Mouse (Mus musculus) kidney, postnatal 36 days (tissue): ENCODE results near the gene Dlx5.
A peak's percentile ranks its signal among the peaks of the same experiment; 100 is the strongest.

Experiments used
- DNase-seq, 2 experiments: peaks; one replicate each; pipeline ENCODE4 v3.0.0; 2021 to 2022; ENCODE audit warnings: mixed read lengths in 2 of 2

Gene Dlx5

DNA sequence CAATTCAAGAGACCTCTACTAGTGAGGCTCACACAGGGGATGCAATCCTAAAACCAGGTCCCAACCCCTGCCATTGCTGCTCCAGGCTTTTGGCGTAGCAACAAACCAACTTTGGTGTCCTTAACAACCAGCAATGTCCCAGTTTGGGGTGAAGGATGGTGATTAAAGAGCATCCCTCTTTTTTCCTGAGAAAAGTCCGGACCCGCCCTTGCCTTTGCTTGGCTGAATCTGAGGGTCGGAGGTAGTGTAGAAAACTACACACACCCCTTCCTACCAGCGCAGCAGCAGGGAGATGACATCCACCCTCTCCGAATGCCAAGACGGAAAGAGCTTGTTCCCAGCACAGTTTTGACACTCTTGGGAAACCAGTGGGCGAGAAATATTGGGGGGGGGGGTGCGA is 6.2 kb downstream of the Dlx5 start:
- no peak for DNase-seq

DNA sequence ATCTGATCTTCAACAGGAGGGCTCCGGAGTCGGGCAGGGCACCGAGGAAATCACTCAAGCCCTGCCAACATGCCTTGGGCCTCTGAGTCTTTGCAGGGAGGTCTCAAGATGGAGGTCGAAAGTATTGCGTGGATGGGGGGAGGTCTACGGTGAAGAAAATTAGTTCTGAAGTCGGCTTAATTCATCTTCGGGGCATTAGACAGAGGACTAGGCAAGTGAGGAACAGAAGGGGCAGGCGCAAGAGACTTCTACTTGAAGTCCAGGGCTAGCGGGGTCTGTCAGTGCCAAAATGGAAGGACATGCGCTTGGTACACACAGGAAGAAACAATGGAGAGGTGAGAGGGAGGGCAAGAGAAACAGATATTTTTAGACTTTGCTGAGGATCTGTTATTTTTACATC is 6.7 kb downstream of the Dlx5 start:
- no peak for DNase-seq

DNA sequence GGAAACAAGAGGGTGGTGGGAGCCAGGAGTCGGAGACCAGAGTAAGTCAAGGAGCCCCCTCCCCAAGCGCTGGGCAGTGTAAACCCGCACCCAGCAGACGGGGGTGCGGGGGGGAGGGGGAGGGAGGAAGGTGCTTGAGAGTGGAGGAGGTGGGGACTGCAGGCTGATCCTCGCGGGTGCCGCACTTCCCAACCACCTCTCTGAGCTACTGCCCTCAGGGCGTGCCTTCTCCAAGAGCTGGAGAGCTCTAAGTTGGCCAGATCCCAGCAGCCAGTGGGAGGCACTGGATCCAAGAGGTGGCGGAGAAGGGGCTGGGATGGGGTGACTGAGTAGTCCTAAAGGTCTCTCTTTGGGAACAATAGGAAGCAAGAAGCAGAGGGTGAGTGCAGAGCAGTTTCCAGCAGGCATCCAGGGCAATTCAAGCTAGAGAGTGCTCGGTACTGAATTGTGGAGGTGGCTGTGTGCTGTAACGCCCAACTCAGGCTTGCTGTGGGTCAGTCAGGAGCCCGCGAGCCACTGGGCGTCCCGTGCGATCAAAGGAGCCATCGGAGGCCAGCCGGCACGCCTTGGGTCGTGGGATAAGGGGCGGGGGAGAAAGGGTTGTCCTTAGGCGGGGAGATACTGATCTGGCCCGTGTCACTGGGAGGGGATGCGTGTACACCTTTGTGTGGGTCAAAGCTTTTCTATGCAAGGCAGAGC is 7.7 kb downstream of the Dlx5 start:
- no peak for DNase-seq

DNA sequence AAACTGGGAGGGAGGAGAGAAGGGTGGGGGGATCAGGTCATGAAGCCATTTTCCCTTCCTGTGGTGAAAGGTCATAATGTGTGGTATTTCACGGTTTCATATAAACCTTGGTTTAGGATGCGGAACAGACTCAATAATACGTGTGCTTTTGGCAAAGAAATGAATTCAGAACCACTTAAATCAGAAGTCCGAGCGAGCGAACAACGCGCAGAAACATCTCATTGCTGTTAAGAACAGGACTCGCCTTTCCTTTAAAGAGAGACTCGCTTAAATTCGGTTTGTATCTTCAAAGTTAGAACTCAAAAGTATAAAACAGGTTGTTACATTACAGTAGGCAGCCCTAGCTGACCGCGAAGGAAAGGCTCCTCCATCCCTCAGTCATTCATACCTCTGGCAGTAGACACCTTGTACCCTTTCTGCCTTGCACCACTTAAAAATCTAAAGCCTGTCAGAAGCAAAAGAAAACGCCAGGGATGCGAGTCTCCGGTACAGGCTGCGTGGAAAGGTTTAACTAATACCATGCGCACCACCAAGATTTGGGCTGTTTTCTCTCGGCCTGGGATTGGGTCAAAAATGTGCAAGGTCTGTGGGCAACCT is 8.3 kb downstream of the Dlx5 start:
- no peak for DNase-seq

DNA sequence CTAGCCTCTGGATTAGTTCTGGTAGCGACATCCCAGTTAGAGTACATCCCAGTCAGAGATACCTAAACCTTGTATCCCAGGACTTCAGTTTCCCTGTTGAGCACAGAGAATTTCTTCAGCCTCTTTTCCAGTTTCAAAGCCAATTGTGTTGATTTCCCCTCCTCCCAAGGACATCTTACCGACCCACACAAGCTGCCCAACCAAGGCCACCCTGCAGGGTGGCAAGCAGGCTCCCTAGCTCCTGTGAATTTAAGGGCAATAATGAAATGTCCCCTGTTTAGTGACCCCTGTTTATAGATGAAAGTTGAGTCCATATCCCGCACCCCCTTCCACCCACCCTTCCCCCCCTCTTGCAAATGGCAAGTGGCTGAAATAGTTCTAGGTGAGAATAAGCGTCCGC is 9.0 kb downstream of the Dlx5 start:
- DNase-seq: no peak

DNA sequence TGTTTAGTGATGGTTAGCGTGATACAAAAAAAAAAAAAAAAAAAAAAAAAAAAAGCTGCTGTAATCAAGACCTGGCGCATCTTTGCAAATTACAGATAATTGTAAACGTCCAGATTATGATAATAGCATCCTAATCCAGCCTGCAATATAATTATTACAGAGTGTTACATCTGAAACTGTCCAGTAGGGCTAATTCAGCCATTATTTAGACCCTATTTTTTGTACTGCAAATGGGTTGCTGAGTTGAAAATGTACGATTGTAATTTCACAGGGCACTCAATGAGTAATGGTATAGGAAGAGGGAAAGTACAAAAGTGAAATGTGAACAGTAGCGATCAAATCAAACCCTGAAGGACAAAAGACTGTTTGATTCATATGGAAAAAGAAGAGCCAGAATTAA is 10.2 kb downstream of the Dlx5 start:
- DNase-seq: no peak

DNA sequence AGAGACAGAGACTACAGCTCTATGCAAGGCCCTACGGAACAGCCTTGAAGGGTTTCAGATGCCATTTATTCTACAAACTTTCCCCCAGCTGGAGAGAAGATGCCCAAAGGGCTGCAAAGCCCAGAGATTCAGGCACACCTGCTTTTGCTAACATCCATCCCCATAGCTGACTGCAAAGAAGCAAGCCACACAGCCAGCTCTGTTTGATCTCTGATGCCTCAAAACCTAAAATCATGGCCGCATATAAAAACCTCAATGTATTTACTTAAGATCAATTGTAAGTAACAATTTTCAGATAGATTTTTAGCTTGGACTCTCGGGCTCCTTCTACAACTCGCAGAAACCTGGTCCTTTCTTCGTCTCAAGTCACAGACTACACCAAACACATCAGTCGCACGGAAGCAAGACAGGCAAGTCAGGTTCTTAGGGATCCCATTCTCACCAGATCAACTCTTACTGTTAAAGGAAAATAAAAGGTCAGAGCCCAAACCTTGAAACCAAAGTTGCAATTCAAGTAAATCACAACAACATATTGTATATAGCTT is 10.9 kb downstream of the Dlx5 start:
- no peak for DNase-seq

DNA sequence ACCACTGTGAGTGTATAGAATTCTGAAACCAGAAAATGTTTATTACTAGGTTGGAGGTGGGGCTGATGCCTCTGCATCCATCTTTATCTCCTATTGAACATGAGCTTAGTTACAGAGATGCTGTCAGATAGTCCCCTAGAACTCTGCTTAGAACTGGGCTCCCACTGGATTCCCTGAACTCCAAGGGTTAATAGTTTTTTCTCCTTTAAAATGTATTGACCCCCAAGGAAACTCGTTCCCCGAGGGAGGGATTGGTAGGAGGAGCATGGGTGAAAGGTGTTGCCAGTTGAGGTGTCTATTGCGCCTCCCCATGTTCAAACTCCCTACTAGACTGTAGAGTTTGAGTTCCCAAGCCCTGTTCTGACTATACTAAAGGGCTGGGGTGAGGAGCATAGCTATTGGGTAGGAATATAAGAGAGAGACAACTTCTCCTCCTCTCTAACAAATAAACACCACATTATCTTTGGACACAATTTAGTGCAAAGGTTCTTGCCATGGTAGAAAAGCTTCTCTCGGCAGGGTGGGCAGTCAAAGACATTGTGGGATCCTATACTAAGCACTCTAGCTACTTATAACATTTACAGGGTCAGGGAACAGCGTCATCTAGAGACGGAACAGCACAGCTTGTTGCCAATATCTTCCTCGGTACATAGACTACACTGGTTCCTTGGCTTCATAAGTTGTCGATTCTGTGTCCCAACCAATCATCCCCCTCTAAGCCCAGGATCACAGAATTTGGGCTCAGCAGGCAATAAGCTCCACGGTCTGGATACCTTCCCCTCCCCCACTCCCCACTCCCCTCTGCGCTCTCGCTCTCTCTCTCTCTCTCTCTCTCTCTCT is 11.7 kb downstream of the Dlx5 start:
- no peak for DNase-seq

DNA sequence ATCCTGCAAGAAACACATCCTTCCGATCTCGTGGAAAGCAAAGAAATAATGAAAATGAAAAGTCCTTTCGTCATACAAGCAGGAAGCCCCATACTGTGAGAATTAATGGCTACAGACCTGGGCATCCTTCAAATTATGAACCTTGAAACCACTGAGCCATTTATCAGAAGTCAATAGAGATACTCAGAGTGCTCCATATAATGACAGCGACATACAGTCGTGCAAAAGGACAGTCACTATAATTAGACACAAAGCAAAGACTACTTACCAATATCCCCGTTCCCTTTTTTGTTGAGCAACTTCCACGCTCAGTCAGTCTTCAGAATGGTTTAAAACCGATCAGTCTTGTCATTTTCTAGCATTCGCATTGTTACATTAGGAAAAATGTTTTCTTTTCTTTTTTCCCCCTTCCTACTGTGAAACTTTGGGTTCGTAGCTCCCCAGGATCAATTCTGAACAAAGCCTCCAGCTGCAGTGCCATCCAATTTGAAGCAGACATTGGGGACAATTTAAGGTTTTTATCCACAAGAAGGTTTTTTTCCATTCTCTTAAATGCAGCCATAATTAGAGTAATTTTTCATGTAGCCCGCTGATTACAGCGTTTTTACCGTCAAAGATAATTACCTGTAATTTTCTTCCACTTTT is 12.7 kb downstream of the Dlx5 start:
- no peak for DNase-seq

DNA sequence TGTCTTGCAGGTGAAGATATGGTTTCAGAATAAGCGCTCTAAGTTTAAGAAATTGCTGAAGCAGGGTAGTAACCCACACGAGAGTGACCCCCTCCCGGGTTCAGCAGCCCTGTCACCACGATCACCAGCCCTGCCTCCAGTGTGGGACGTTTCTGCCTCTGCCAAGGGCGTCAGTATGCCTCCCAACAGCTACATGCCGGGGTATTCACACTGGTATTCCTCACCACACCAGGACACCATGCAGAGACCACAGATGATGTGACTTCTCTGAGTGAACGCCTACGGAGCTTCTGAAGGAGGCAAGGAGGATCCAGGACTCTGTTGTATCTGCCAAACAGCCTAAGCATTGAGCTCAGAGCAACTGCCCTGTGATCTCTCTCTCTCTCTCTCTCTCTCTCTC is 14.9 kb downstream of the Dlx5 start:
- DNase-seq: no peak

DNA sequence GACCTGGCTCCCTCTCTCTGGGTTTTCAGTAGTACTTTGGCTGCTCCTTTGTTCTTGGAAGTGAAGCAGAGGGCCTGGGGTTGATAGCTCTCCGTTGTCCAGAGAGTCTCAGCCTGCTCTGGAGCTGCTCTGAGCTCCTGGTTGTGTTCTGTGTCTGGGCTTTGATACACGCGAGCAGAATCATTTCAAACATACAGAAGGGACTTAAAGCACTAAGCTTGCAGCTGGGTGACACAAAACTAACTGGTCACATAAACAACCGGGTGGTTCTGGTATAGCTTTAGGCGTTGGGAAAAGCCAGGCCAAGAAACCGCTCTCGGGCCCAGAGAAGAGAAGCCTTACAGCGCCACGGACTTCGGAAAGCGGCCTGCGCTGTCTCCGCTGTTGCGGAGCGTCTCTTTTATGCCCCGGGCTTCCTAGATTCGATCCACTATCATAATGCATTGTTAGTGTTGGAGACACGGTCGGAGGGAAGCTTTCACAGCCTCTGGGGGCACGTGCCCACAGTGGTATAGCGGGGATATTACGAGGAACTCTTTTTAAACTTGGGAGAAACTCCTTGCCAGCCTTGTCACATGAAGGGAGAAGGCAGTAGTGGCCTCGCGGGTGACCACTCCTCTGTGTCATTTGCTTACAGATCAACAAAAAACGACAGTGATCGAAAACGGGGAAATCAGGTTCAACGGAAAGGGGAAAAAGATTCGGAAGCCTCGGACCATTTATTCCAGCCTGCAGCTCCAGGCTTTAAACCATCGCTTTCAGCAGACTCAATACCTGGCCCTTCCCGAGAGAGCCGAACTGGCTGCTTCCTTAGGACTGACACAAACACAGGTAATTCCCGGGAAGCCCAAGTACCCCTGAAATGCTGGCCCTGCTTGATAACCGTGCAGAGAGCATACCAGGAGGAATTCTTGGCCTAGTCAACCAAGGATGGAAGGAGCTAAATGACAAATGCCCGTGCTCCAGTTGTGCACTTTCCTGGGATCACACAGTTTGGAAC is 17.1 kb downstream of the Dlx5 start:
- no peak for DNase-seq

DNA sequence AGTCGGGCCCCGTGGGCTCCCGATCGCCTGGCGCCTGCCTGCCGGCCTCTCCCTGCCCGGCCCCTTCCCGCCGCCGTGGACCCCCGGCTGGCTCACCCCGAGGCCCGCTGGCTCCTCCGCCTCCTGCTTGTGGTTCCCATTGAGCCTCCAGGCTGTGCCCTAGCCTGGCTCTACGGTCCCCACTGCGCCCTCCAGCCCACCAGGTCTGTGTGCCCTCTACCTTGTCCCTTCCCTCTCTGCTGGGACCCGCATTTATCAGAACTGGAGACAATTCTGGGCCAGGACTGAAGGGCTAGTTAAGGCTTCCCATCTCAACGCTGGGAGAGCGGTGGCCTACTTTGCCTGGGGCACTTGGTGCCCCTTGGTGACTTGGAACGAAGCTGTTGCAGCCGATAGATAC is 17.9 kb downstream of the Dlx5 start:
- no peak for DNase-seq

DNA sequence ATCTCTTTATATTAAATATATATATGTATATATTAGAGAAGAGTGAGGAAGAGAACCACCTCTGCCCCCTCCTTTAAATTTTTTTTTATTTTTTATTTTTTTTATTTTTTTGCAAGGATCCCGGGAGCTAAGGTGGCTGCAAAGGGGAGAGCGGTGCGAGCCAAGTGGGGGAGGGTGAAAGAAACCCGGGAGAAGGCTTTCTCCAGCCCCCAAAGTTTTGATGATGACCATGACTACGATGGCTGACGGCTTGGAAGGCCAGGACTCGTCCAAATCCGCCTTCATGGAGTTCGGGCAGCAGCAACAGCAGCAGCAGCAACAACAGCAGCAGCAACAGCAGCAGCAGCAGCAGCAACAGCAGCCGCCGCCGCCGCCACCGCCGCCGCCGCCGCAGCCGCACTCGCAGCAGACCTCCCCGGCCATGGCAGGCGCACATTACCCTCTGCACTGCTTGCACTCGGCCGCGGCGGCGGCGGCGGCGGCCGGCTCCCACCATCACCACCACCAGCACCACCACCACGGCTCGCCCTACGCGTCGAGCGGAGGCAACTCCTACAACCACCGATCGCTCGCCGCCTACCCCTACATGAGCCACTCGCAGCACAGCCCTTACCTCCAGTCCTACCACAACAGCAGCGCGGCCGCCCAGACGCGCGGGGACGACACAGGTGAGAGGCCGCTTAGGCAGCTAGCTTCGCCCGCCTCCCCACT is 18.6 kb downstream of the Dlx5 start, which contains the start of gene Dlx6:
Gene Dlx6 (plus strand): TSS at position 175 of the 711 bp plus-strand sequence.
- DNase-seq: peak in 1 of 2 experiments; percentile 56

DNA sequence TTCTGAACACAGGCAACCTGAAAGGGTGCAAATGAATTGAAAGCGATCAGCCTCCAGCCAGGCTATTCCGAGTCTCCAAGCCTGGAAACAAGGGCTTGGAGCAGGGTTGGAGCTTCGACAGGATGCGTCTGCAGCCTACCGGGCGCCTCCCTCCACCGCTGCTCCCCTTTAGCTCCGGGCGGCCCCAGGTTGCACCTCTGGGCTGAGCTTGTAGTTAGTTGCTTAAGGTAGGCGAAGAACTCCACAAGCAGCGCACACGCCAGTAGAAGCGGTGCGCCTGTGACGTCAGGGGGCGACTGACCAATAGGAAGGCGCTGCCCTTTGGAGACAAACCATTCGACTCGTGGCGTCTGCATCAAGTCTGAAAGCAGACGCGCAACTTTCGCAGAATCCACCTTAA is 19.3 kb downstream of the Dlx5 start:
- peak in 1 of 2 experiments; percentile 52 for DNase-seq

DNA sequence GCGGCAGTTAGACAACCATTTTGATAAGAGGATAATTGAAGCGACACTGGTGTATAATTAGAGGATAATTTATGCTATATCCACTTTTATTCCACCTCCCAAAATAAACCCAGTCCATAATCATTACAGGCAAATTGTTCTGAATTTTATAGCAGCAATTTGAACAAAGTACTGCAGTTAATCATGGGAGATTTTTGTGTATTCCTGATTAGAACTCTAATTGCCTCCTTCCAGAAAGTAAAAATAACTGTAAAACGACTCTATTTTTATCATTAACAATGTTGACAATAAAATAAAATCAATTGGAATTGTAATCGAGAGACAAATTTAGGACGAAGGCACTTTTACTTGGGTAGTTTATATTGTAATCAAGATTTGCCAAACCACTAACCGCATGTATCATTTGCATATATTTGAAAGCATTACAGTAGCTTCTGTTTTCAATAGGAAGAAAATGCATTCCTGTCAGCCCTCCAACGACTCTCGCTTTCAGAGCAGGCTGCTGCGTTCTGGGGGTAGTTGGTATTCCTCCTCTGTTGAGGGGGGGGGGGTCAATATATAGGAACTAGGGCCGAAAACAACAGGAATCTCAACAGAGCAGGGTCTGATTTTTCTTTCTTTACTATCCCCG is 20.0 kb downstream of the Dlx5 start:
- no peak for DNase-seq

DNA sequence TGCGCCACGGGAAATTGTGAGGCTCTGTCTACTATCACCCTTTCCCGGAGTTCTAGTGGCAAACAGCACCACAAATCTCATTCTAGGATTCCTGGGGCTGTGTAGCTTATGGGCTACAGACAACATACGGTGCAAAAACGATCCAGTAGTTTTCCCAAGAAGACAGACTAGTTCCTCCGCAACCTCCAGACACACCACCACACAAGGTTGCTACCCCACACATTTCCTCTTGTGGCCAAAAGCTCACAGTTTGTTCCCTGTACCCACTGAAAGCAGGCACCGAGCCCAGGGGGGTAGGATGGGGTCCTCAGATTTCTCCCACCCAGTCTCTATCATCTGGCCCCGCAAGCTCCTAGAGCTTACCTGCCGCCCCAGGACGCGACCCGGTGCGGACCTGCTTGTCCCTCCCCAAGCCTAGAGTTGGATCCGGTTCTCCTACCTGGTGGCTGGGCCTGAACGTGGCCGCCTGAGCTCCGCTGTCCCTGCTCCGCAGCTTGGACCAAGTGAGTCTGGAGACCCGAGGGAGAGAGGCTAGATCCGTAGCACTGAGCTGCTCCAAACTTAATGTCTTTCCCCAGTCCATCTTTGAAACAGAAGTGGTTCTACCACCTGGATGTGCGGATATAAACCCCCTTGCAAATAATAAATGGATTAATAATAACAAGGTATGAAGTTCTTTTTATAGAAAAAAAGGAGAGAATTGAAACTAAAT is 20.6 kb downstream of the Dlx5 start:
- no peak for DNase-seq

DNA sequence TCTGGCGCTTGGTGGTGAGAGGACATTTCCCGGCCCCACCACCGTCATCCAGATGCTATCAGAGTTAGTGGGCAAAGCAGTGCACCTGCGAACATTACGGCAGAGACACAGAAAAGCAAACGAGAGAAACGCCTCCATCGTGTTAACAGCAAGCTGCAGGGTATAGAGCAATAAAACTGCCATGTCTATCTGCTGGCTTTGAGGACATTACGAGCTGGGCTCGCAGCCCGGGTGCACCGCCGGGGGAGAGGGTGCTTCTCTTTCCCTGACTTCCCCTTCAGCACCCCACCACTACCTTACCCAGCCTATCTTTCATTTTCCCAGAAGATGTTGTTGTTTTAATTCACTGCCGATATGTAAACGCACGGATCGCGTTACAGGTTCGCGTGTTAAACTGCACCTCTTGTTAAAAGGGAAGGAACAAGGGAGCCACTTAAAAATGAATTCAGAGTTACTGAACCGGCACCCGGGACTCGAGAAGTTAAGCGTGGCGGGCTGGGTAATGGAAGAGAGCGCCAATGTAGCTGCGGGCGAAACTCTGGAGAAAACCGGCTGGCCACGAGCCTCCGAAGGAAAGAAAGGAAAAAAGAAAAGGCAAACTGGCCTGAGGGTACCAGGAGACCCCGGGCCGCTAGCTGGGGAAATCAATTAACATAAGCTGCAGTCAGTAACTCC is 21.3 kb downstream of the Dlx5 start:
- DNase-seq: no peak

DNA sequence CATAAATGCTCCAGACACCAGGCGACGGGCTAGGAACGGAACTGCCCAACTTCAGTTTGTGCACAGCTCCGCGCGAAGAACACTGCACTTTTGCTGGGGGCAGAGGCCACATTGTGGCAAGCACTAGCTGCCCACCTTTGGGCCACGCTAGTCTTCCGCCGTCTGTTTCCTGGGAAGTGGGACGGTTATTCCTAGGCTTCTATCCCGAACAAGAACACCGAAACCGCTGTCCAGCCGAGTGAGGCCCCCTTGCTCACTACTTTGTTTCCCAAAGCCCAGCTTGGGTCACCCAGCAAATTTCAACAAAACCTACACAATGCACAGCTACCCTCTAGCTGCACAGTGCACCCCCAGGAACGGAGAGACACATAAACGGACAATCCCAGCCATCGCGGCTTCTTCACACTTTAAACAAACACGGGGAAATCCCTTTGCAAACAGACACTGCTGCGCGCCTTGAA is 21.9 kb downstream of the Dlx5 start:
- no peak for DNase-seq
